Mouse (Mus musculus): ENCODE data around the gene Kcnma1.

- TF ChIP-seq CTCF (IDR thresholded peaks at IDR 0.05; ENCODE audit: extremely low read depth, insufficient read depth, insufficient read length, insufficient replicate concordance) (no peak), POLR2A (IDR thresholded peaks at IDR 0.05; ENCODE audit: low read depth, low read length) (no peak)
These were observed 167.6 kb downstream of the Kcnma1 start for GRCm38 (mm10) chr14:23846706-23847105.
